Mouse (Mus musculus) spleen, embryonic (tissue): ENCODE data around the gene Wdr91.

ENCODE experiments used
- CTCF ChIA-PET: fragments of 350-600 bp; sonication (Branson Sonifier 250); formaldehyde crosslinking; loops from one replicate; lab custom pipeline; 2022; lab: Charles Lee

Wdr91 gene

DNA sequence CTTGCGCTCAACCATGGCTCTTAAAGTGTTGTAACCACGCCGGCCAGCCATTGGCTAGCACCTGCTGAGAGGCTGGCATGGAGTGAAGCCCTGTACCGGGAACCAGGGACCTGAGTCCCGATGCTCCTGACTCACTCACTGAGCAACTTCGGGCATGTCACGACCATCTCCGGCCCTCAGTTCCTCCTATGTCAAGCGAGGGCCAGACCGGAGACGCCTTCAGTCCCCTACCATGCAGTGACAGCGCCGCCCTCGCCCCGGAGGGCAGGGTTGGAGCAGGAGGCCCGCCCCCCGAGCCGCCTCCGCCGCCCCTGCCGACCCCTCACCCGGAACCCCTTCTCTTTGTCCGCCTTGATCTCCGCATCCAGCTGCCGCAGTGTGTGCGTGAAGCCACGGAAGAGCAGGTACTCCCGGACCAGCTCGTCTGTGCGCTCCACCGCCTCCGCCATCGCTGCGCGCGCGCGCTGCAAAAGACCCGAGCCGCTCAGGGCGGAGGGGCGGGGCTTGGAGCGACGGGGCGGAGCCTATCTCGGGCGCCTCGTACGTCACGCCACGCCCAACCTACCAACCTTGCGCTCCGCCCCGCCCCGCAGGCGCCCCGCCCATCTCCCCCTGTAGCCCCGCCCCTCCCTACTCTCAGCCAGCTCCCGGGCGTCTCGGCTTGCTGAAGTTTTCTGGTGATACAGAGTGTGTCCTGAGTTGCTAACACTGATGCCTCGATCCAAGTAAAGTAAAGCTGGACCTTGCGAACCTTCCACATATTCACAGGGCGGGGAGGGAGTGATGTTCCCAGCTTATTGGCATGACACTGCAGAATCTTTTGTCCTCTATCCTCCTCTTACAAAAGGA, at the start of gene Wdr91:
Gene Wdr91 (minus strand): TSS at position 506 of the 849 bp plus-strand sequence.
- CTCF ChIA-PET: no interaction called here

DNA sequence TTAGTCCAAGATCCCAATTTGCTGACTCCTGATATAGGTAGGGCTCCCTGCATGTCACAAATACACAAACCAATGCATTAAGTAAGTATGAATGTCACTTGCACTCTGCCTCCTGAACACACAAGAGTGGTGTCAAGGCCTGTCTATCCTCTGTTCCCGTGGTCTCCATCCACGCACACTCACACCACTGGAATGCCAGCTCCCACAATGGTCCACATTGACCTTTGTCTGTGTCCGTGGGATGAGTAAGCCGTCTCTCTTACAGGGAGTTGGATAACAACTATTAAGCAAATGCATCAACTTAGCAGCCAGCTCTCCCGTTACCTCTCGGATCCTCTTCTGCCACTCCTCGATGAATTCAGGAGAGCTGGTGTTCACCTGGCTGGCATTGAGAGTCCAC, 48.5 kb upstream of the Wdr91 start:
- CTCF ChIA-PET: no interaction called here

GRCm38 (mm10) chr6:34955862-34956241, 45.2 kb upstream of the Wdr91 start:
- CTCF ChIA-PET: interaction anchor here (0.6 kb wide), 1 partner anchor 12 kb away, joined by 6 read pairs; no protein-coding TSS in a partner anchor

DNA sequence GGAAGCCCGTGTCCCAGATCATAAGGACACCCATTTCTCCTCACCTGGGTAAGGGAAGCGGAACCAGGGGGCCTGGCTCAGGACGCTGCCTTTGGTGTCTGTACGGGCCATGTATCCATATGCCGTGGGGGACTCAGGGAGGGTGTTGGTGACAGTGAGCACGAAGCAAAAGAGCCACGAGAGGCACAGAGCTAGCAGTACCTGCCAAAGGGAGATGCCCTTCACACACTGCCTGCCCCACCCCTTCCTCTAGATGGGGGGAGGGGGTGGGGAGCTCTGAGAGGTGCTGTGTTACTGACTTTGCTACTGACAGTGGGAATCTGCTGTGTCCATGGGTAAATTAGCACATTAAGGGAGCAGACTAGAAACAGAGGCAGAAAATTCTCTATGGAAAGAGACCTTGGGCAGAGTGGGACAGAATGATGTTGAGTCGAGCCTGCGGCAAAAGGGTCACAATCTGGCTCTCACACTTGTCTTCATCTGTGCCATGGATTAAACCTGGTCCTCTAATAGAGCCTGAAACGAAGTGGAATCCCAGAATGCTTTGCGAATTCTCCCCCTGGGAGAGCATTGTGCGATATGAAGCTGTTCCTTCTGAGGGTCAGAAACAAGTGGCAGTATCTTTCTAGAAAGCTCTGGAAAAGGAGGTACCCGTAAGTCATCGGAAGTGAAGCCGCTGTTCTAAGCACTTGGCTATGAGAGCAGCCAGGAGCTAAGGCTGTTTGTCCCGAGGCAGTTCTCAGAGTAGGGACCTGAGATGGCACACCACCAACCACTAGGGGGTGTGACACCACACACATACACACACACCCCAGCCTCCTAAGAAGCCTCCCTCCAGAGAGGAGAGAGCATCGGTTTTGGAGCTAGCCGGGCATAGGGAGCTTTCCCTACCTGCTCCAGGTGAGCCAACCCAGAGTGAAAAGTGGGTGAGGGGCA, 44.5 kb upstream of the Wdr91 start:
- CTCF ChIA-PET: interaction anchor here (0.6 kb wide), 1 partner anchor 12 kb away, joined by 6 read pairs; no protein-coding TSS in a partner anchor

DNA sequence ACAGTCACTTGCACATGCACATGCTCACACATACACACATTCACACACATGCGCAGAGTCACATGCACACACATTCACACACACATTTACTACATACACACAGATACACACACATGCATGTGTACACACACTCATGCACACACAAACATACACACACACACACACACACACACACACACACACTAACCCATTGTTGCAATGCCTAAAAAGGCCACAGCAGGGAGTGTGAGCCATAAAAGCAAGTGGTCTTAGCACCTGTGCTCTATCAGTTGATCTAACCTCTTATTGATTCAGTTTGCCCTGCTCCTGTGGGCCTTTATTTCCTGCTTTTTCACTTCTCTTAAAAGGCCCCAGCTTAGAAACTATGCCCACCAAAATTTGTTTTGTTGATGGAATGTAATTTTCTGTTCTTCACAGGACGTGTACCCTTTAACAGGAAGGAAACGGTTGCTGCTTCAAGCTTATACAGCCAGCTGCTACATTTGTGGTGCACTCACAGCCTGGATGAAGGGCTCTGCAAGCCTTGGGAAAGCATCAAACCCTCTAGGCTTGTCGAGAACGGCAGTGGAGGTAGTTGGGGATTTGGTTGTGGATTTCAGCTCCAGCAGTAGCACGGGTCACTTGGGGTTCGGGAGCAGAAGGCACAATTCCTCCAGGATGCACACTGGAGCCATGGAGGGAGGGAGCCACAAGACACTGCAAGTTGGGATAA, 41.4 kb upstream of the Wdr91 start:
- CTCF ChIA-PET: no interaction called here

DNA sequence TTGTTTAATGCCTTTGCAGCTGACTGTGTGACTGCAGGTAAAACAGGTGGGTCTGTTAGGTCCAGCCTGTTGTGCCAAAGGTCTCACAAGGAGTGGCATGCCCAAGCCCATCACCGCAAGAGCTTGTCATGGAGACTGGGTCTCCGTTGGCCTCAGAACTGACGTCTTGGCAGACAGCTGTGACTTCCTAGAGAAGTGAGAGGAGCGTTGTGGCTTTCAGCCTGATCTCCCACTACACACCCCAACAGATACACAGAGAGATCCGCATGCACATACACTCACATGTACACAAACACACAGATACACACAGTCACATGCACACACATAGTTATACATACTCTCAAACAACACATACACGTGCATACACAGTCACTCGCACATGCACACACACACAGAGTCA, 40.8 kb upstream of the Wdr91 start:
- CTCF ChIA-PET: no interaction called here

DNA sequence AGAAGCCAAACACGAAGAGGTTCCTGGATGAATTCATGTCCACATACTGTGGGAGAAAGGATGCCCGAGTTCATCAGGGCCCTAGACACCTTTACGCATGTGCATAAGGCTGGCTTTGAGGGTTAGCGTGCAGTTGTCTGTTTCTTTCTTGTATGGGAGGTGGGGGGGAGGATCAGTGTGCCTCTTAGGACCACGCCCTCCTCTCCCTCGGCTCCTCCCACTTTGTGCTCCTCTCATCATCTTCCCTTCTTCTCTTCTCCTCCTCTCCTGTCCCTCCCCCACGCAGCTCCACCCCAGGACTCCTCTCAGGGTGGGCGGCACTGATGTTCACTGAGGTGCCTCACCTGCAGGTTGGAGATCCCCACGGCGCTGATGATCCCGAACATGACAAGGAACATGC, 37.8 kb upstream of the Wdr91 start:
- CTCF ChIA-PET: no interaction called here

DNA sequence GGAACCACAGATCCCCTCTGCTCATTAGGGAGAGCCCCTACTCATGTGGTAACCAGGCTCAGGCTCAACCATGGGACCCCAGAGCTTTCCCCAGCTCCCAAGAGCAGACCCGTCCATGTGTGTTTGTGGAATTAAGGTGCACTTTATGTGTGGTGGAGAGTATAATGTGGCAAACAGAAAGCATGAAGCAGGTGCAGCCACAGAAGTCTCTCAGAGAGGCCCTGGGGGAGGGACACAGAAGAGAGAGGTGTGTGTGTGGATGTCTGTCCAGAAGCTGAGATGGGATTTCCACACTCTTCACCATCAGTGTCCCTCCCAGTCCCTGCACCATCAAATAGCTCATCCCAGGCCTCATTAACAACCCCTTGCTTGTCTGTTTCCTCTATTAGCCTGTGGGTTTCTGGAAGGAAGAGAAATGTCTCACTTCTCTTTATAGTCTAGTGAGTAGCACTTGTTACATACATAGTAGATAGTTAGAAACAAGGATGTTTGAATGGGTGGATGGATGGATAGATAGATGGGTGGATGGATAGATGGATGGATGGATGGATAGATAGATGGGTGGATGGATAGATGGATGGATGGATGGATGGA, 35.9 kb upstream of the Wdr91 start:
- CTCF ChIA-PET: no interaction called here

DNA sequence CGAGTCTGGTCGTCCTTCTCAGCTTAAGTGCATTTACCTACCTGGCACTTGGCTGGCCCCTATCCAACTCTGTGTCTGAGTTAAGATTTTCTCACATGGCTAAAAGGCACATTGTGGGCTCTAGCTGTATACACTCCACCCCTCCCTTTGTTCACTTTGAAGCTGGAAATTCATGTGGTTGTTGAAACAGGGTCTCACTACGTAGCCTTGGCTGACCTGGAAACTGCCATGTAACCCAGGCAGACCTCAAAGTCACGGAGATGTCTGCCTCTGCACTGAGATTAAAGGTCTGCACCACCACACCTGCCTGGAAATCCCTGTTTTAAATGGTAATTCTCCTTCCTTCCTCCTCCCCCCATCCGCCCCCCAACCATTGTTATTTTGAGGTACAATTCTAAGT, 32.8 kb upstream of the Wdr91 start:
- CTCF ChIA-PET: no interaction called here

DNA sequence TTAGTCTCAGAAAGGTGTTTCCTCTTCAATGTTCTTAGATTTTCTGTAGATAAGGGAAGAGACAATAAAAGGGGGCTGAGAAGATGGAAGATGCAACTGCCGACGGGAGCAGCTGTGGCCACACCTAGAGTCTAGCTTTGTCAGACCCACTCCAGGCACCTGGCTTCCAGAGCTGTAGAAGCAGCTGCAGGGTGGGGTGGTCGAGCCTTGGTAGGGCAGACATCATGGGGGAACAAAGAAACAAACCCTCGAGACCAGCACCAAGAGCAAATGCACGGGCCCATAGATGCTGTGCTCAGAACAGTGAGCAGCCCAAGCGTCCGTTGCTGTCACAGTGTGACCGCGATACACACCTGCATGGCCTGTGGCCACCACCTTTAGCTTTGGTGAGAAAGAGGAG, 31.8 kb upstream of the Wdr91 start:
- CTCF ChIA-PET: no interaction called here

- CTCF ChIA-PET: no interaction called here
Measured at GRCm38 (mm10) chr6:34941496-34941895, 30.8 kb upstream of the Wdr91 start.

DNA sequence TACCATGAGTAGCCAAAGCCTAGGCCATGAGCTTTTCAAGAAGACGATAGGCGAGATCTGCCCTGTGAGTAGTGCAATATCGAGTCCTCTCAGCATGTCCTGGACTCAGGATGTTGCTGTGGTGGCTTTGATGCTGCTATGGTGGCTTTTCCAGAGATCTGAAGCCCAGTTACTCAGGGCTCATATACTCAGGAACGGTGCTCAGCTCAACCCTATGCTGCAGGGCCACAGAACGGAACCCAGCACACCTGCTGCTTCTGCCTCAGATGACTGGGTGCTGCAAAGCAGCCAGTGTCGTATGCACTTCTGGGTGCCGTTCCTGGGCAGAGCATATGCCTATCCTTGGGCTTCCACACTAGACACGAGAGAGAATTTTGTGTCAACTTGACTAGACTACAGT, 28.8 kb upstream of the Wdr91 start:
- CTCF ChIA-PET: interaction anchor here (0.7 kb wide), 1 partner anchor 480 kb away, joined by 5 read pairs; no protein-coding TSS in a partner anchor

DNA sequence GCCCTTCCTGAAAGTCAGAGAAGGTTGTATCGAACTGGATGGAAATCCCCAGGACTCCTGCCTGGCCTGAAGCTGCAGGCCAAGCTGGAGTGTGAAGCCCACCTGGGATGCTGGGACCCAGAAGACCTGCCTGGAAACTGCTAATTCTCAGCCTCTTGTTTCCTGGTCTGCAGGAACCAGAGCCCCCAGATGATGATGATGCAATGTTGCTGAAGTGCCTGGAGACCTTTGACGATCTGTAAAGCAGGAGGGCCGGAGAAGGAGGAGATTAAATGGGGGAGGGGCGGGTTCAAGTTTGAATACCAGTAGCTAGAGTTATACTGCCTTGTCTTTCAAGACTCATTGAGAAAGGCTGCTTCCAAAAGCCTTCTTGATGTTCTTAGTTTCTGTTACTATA, 28.3 kb upstream of the Wdr91 start:
- CTCF ChIA-PET: interaction anchor here (0.7 kb wide), 1 partner anchor 480 kb away, joined by 5 read pairs; no protein-coding TSS in a partner anchor

GRCm38 (mm10) chr6:34938280-34938928, 27.7 kb upstream of the Wdr91 start:
- CTCF ChIA-PET: no interaction called here

- CTCF ChIA-PET: no interaction called here
Measured at GRCm38 (mm10) chr6:34936743-34937142, 26.1 kb upstream of the Wdr91 start.

DNA sequence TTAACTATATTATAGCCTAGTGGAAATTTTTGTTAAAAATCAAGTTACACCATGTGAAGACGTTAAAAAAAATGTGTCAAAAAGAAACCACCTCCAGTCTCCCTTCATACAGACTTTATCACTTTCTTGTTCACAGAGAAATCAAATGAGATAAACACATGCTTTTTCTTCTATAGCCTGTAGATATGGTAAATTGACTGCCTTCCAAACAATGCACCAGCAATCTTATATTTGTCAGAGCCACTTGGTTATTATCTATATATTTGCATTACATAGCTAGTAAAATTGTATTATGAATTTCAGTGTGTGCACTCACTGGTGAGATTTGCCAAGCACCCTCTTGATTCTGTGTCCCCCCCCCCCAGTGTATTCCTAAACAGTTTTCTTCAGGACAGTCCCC, 22.0 kb upstream of the Wdr91 start:
- CTCF ChIA-PET: interaction anchor here (0.9 kb wide), 1 partner anchor 9 kb away, joined by 10 read pairs; no protein-coding TSS in a partner anchor

- CTCF ChIA-PET: no interaction called here
Measured at GRCm38 (mm10) chr6:34927594-34927993, 16.9 kb upstream of the Wdr91 start.

DNA sequence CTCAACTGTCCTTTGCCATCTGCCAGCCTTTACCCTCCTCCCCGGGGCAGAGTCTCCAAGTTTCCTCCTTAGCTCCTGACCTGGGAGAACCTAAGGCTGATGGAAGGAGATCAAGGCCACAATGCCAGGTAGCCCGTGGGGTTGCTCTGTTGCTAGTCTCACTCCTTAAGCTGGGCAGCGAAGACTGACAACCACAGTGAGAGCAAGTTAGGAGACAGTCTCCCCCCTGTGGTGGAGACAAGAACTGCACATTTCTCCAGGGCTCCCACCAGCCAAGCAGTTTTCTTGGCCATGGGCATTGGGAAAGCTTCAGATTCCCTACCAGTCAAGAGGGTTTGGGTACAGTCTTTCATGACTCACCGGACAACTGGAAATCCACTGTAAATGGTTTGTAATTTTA, 16.5 kb upstream of the Wdr91 start:
- CTCF ChIA-PET: no interaction called here

DNA sequence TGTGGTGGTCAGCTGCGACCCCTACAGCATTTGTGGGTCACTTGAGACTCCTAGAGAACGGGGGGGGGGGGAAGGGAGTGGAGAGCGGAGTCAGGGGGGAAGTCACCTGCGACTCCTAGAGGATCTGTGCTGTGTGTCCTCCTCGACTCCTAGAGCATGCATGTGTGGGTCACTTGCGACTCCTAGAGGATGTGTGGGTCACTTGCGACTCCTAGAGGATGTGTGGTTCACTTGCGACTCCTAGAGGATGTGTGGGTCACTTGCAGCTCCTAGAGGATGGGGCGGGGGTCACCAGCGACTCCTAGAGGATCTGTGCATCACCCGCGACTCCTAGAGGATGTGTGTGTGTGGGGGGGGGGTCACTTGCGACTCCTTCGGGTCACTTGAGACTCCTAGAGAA, 11.3 kb upstream of the Wdr91 start:
- CTCF ChIA-PET: interaction anchor here (0.6 to 0.7 kb wide), 2 partner anchors 103 to 292 kb away, joined by 3 to 15 read pairs; no protein-coding TSS in a partner anchor

DNA sequence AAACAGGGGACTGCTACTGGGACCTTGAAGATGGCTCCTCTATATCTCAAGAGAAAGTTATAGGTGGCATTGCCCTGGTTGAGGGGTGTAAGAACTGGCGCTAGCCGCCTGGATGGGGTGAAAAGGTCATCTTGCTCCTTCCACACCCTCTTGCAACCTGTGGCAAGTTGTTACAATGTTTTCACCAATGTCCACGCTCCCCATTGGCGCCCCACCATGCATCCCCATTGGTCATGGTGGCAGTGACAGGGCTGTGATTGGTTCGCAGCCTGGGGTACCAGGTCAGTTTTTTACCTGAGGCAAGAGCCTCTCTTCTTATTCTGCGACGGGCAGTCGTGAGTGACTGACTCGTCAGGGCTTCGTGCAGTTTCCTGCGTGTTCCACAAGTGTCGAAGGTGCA, 10.0 kb upstream of the Wdr91 start:
- CTCF ChIA-PET: no interaction called here

DNA sequence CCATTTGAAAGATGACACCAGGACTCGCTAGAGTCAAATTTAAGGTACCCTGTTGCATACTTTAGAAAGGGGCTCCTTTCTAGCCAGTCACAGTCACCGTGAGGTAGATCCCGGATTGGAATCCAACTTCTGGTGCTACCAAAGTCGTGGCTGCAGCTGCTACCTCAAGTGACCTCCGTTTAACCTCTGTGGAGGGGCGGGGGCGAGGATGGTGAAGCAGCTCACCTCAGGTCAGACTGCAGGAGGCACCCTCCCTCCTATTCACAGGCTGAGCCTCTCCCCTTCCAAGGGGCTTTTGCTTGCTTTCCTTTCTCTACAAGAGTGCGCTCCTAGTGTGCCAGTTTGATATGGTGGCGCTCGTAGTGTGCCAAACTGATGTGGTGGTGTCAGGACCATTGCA, 9.3 kb upstream of the Wdr91 start, which contains the start of gene Stra8:
Gene Stra8 (plus strand): TSS at position 208 of the 400 bp plus-strand sequence.
- CTCF ChIA-PET: no interaction called here
